Mouse (Mus musculus) midbrain, embryonic 16.5 days (tissue): Measurements from ENCODE around the gene Ccser1. TPM values are rescaled to one million over a fixed set of nuclear protein-coding genes. Genes with fewer than 3 reads are reported as not detected.
A peak's percentile ranks its signal among the peaks of the same experiment; 100 is the strongest.

ENCODE experiments used
- ATAC-seq: fragments of 200-750 bp; cut with Nextera tagmentation; 2 replicates; pipeline ENCODE4 v1.8.0; 2017; ENCODE audit warnings: moderate TSS enrichment
- H3K27ac ChIP-seq: fragments of 300-500 bp; sonication (generic); 2 replicates; pipeline ENCODE4 v1.5.1; 2014; ENCODE audit warnings: mild to moderate bottlenecking, low read length, mixed read lengths
- H3K27me3 ChIP-seq: fragments of 300-500 bp; sonication (generic); 2 replicates; pipeline ENCODE4 v1.6.1; 2014; ENCODE audit warnings: low read depth, low read length, mixed read lengths; ENCODE audit not compliant: control insufficient read depth, insufficient read depth
- H3K36me3 ChIP-seq: fragments of 300-500 bp; sonication (generic); 2 replicates; pipeline ENCODE4 v1.6.1; 2014; ENCODE audit warnings: mild to moderate bottlenecking, low read length, moderate library complexity, mixed read lengths; ENCODE audit not compliant: control insufficient read depth, insufficient read depth
- H3K4me1 ChIP-seq: fragments of 300-500 bp; sonication (generic); 2 replicates; pipeline ENCODE4 v1.6.1; 2014; ENCODE audit warnings: mild to moderate bottlenecking, low read length, mixed read lengths; ENCODE audit not compliant: control insufficient read depth, insufficient read depth
- H3K4me2 ChIP-seq: fragments of 300-500 bp; sonication (generic); 2 replicates; pipeline ENCODE4 v1.6.1; 2014; ENCODE audit warnings: mild to moderate bottlenecking, low read length, mixed read lengths
- H3K4me3 ChIP-seq: fragments of 300-500 bp; sonication (generic); 2 replicates; pipeline ENCODE4 v1.5.1; 2014; ENCODE audit warnings: low read depth, mild to moderate bottlenecking, low read length, moderate library complexity, mixed read lengths
- H3K9ac ChIP-seq: fragments of 300-500 bp; sonication (generic); 2 replicates; pipeline ENCODE4 v1.6.1; 2014; ENCODE audit warnings: low read depth, low read length, mixed read lengths
- H3K9me3 ChIP-seq: fragments of 300-500 bp; sonication (generic); replicated peaks from 2 replicates; pipeline ENCODE4 v1.6.1; 2014; ENCODE audit warnings: mild to moderate bottlenecking, low read length, mixed read lengths; ENCODE audit not compliant: control insufficient read depth, poor library complexity, severe bottlenecking
- WGBS: fragments of 180-500 bp; shearing (Covaris S2); extraction: QIAGEN DNeasy Blood & Tissue Kit; methylation state at CpG from one replicate; pipeline ENCODE4 v1.1.7; 2014; 5-methylcytosine and 5-hydroxymethylcytosine counted together
- polyA plus RNA-seq: library from polyadenylated mRNA; unstranded; fragments of >200 nt; fragmentation: Nextera tagmentation; extraction: Ambion mirVana; gene quantifications from 2 replicates; pipeline ENCODE4 v1.2.1, GENCODE M21; 2015

The Ccser1 gene
- polyA plus RNA-seq, 1 experiment from 2014 or later = 19.8 TPM

GRCm38 (mm10) chr6:61176126-61176525 is 4.0 kb upstream of the Ccser1 start:
- WGBS = 39% methylated on average over 1 of the region's 1 CpGs
- no peak overlapping the region for H3K9ac ChIP-seq
- no peak for ATAC-seq

GRCm38 (mm10) chr6:61177476-61177875 is 2.6 kb upstream of the Ccser1 start:
- no peak for ATAC-seq
- Histone ChIP-seq H3K4me1 (peaks cover 13% of the 10 kb centered on the region), H3K36me3 (no peaks in the 10 kb centered on the region), H3K9ac (no peak overlapping the region), H3K4me2 (no peak overlapping the region), H3K9me3 (no peaks in the 10 kb centered on the region), H3K4me3 (no peak overlapping the region), H3K27ac (no peak overlapping the region), H3K27me3 (no peaks in the 10 kb centered on the region)
- WGBS = 52% methylated on average over 7 of the region's 7 CpGs

More at GRCm38 (mm10) chr6:61176126-61176525, 4.0 kb upstream of the Ccser1 start:
- Histone ChIP-seq H3K27ac (no peak overlapping the region), H3K9me3 (no peaks in the 10 kb centered on the region), H3K27me3 (no peaks in the 10 kb centered on the region), H3K4me2 (no peak overlapping the region), H3K4me3 (no peak overlapping the region), H3K36me3 (no peaks in the 10 kb centered on the region), H3K4me1 (peaks cover 8% of the 10 kb centered on the region)

- Histone ChIP-seq H3K4me3 (peak overlapping the region; percentile 93), H3K9me3 (no peaks in the 10 kb centered on the region), H3K9ac (peak overlapping the region; percentile 95), H3K4me1 (peaks cover 21% of the 10 kb centered on the region), H3K36me3 (no peaks in the 10 kb centered on the region), H3K27ac (peak overlapping the region; percentile 95), H3K4me2 (peak overlapping the region; percentile 83), H3K27me3 (no peaks in the 10 kb centered on the region)
- ATAC-seq = peak; percentile 60
- WGBS = under 1% methylated on average over 5 of the region's 5 CpGs
Observed at GRCm38 (mm10) chr6:61179641-61179948, 529 bp upstream of the Ccser1 start.

DNA sequence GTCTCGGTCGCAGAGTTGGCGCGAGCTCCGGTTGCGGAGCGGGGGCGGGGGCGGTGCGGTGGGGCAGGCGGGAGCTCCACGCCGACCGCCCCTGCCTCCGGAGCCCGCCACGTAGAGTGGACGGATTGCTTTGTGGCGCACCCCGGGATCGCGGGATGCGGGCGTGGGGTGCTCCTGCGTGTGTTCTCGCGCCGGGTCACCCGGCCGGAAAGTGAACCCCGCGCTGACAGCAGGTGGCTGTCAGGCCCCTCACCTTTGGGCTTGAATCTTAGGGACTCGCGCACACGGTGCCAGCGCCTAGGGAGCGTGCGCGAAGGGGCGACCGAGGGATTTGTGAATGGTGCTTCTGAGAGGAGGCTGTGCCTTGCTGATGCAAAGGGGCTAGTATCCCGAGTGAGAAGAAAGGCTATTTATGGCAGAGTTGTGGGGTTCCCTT is 650 bp downstream of the Ccser1 start:
- no peaks in the 10 kb centered on the region for H3K9me3 ChIP-seq
- WGBS = under 1% methylated on average over 30 of the region's 42 CpGs
- no peaks in the 10 kb centered on the region for H3K36me3 ChIP-seq
- H3K4me1 ChIP-seq = peaks cover 21% of the 10 kb centered on the region
- ATAC-seq = peak; percentile 76
- H3K27ac ChIP-seq = peak overlapping the region; percentile 95
- H3K4me2 ChIP-seq = peak overlapping the region; percentile 83
- peak overlapping the region; percentile 93 for H3K4me3 ChIP-seq
- no peaks in the 10 kb centered on the region for H3K27me3 ChIP-seq
- H3K9ac ChIP-seq = peak overlapping the region; percentile 95

GRCm38 (mm10) chr6:61189029-61189428 is 8.9 kb downstream of the Ccser1 start:
- WGBS = 59% methylated on average over 2 of the region's 2 CpGs
- H3K27ac ChIP-seq = no peak overlapping the region
- no peak overlapping the region for H3K4me3 ChIP-seq
- peaks cover 3% of the 10 kb centered on the region for H3K4me1 ChIP-seq
- no peaks in the 10 kb centered on the region for H3K27me3 ChIP-seq
- no peaks in the 10 kb centered on the region for H3K36me3 ChIP-seq
- no peak for ATAC-seq
- no peaks in the 10 kb centered on the region for H3K9me3 ChIP-seq
- H3K9ac ChIP-seq = no peak overlapping the region
- H3K4me2 ChIP-seq = no peak overlapping the region

DNA sequence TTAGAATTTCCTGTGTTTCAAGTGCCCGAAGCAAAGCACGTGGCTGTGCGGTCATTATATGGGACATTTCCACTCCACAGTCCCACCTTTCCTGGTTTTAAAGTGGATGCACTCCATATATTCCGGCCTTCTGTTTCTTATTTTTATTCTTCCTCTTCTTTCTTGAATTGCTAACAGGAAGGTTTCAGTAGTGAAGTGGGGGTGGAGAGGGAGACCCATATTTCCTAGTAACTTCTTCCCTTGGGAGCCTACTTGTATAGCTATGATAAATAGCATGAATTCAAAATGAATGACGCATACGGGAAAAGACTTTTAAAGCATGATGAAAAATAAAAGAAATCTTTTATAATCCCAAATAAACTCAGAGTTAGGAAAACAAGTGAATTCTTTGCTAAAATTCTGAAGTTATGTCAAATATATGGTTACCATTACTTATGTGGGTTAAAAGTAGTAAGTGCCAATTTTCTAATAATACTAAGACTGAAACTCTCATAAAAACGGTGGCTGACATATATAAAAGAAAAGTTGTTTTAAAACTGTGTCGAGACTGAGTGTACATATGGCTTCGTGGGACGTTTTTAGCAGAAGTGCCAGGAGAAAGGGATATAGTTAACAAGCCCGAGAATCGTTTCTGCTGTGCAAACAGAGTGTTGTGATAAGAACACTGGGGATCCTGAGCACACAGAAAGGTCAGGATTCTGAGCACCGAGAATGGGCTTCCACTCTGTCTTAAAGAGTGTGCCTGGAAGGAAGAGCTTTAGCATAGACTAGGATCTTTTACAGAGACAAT is 11.7 kb downstream of the Ccser1 start:
- H3K4me1 ChIP-seq = peaks cover under 1% of the 10 kb centered on the region; the same call in 1 of the 2 replicates
- no peak overlapping the region for H3K9ac ChIP-seq
- no peaks in the 10 kb centered on the region for H3K27me3 ChIP-seq
- no peaks in the 10 kb centered on the region for H3K9me3 ChIP-seq
- no peak overlapping the region for H3K4me3 ChIP-seq
- no peak overlapping the region for H3K4me2 ChIP-seq
- H3K27ac ChIP-seq = no peak overlapping the region
- WGBS = 85% methylated on average over 13 of the region's 13 CpGs
- H3K36me3 ChIP-seq = no peaks in the 10 kb centered on the region
- no peak for ATAC-seq

DNA sequence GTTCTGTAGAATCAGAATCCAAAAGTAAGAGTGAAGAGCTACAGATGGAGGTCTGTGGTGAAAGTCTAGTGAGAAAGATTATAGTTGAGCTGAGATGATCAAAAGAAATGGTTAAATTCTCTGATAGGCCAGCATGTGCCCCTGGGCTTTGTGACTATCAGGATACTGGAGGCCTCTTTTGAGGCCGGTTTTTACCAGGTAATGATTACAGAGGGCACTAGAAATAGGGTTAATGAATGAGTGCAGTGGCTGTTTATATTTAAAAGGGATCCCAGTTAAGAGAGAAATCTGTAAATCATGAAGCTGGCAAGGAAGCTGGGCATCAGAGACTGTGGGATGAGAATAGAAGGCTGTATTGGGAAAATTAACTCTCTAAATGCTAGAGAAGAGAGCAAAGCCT is 23.2 kb downstream of the Ccser1 start:
- Histone ChIP-seq H3K27me3 (no peaks in the 10 kb centered on the region), H3K4me1 (0 out of 2 replicates have a peak, but pooled peaks cover 4% of the 10 kb centered on the region), H3K4me3 (no peak overlapping the region), H3K36me3 (no peaks in the 10 kb centered on the region), H3K9ac (no peak overlapping the region), H3K4me2 (no peak overlapping the region), H3K27ac (no peak overlapping the region), H3K9me3 (no peaks in the 10 kb centered on the region)
- no peak for ATAC-seq
- 61% methylated on average over 1 of the region's 1 CpGs for WGBS

GRCm38 (mm10) chr6:61206042-61206441 is 25.9 kb downstream of the Ccser1 start:
- Histone ChIP-seq H3K9ac (no peak overlapping the region), H3K4me2 (no peak overlapping the region), H3K4me3 (no peak overlapping the region), H3K36me3 (no peaks in the 10 kb centered on the region), H3K9me3 (no peaks in the 10 kb centered on the region), H3K27me3 (no peaks in the 10 kb centered on the region), H3K27ac (no peak overlapping the region), H3K4me1 (peaks cover 7% of the 10 kb centered on the region; the same call in 1 of the 2 replicates)
- WGBS = 31% methylated on average over 1 of the region's 1 CpGs
- ATAC-seq = no peak

- peaks cover 7% of the 10 kb centered on the region; the same call in 1 of the 2 replicates for H3K4me1 ChIP-seq
- WGBS = 91% methylated on average over 2 of the region's 2 CpGs
Observed at GRCm38 (mm10) chr6:61206619-61207018, 26.5 kb downstream of the Ccser1 start.

More at GRCm38 (mm10) chr6:61206619-61207018, 26.5 kb downstream of the Ccser1 start:
- Histone ChIP-seq H3K4me2 (no peak overlapping the region), H3K27me3 (no peaks in the 10 kb centered on the region), H3K9ac (no peak overlapping the region), H3K36me3 (no peaks in the 10 kb centered on the region), H3K9me3 (no peaks in the 10 kb centered on the region), H3K4me3 (no peak overlapping the region), H3K27ac (no peak overlapping the region)
- ATAC-seq = no peak
